Mouse (Mus musculus) embryonic facial prominence, embryonic 11.5 days (tissue): ENCODE measurements around the gene Faap100. TPM values are rescaled to one million over a fixed set of nuclear protein-coding genes. Genes with fewer than 3 reads are reported as not detected.

Experiments
- ATAC-seq: fragments of 200-750 bp; cut with Nextera tagmentation; replicated peaks from 2 replicates; pipeline ENCODE4 v1.8.0; 2017; ENCODE audit warnings: low read depth; ENCODE audit not compliant: insufficient number of reproducible peaks, low FRiP score, low TSS enrichment
- DNase-seq: peaks from one replicate; pipeline ENCODE4 v3.0.0-alpha.2; 2015; ENCODE audit warnings: low spot score
- H3K27ac ChIP-seq: fragments of 300-500 bp; sonication (generic); replicated peaks from 2 replicates; pipeline ENCODE4 v1.5.1; 2014; ENCODE audit warnings: mild to moderate bottlenecking, low read depth, low read length, control low read depth
- H3K27me3 ChIP-seq: fragments of 300-500 bp; sonication (generic); 2 replicates; pipeline ENCODE4 v1.6.1; 2014; ENCODE audit warnings: mild to moderate bottlenecking, low read length, moderate library complexity, mixed read lengths; ENCODE audit not compliant: control insufficient read depth, insufficient read depth
- H3K36me3 ChIP-seq: fragments of 300-500 bp; sonication (generic); replicated peaks from 2 replicates; pipeline ENCODE4 v1.6.1; 2014; ENCODE audit warnings: low read depth, mild to moderate bottlenecking, low read length, moderate library complexity, mixed read lengths; ENCODE audit not compliant: control insufficient read depth, insufficient read depth
- H3K4me1 ChIP-seq: fragments of 300-500 bp; sonication (generic); 2 replicates; pipeline ENCODE4 v1.6.1; 2014; ENCODE audit warnings: low read length, mixed read lengths; ENCODE audit not compliant: control insufficient read depth, insufficient read depth
- H3K4me2 ChIP-seq: fragments of 300-500 bp; sonication (generic); 2 replicates; pipeline ENCODE4 v1.6.1; 2014; ENCODE audit warnings: low read depth, mild to moderate bottlenecking, control low read depth, low read length, moderate library complexity
- H3K4me3 ChIP-seq: fragments of 300-500 bp; sonication (generic); 2 replicates; pipeline ENCODE4 v1.5.1; 2014; ENCODE audit warnings: low read depth, low read length, control low read depth
- H3K9ac ChIP-seq: fragments of 300-500 bp; sonication (generic); replicated peaks from 2 replicates; pipeline ENCODE4 v1.6.1; 2014; ENCODE audit warnings: mild to moderate bottlenecking, control low read depth, low read length
- H3K9me3 ChIP-seq: fragments of 300-500 bp; sonication (generic); replicated peaks from 2 replicates; pipeline ENCODE4 v1.6.1; 2016; ENCODE audit warnings: mild to moderate bottlenecking, low read length, inconsistent platforms, mixed read lengths; ENCODE audit not compliant: control insufficient read depth
- WGBS: fragments of 180-500 bp; shearing (Covaris S2); extraction: QIAGEN DNeasy Blood & Tissue Kit; methylation state at CpG from one replicate; pipeline ENCODE4 v1.1.7; 2014; 5-methylcytosine and 5-hydroxymethylcytosine counted together
- polyA plus RNA-seq: library from polyadenylated mRNA; unstranded; fragments of >200 nt; fragmentation: Nextera tagmentation; extraction: Ambion mirVana; gene quantifications from 2 replicates; pipeline ENCODE4 v1.2.1, GENCODE M21; 2014

The Faap100 gene
- polyA plus RNA-seq, 1 experiment from 2014 or later = 20.5 TPM

DNA sequence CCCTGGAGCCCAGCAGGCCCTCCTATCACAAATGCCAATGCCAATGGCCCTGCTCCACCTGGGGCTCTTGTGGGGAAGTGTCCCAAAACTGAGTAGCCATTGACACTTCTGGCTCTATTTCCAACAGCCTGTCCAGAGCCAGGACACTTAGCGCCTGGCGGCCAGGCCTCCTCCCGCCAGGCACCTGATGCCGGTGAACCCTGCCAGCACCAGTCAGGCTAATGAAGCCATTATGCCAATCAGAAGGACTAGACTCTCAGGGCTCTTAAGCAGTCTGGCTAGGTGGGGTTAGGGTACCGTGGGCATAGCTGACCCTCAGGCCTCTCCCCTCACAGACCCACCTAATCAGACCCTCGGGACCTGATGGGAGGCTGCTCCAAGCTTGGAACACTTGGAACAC is 19.2 kb downstream of the Faap100 start:
- ATAC-seq = no peak
- 83% methylated on average over 6 of the region's 6 CpGs for WGBS
- no peaks in the 10 kb centered on the region for H3K36me3 ChIP-seq
- no peaks in the 10 kb centered on the region for H3K27me3 ChIP-seq
- H3K4me2 ChIP-seq = no peak overlapping the region
- no peak for DNase-seq
- peaks cover 9% of the 10 kb centered on the region for H3K4me1 ChIP-seq
- H3K9me3 ChIP-seq = no peaks in the 10 kb centered on the region
- H3K4me3 ChIP-seq = no peak overlapping the region
- H3K9ac ChIP-seq = no peak overlapping the region; the same call in 1 of the 2 replicates
- H3K27ac ChIP-seq = no peak overlapping the region

DNA sequence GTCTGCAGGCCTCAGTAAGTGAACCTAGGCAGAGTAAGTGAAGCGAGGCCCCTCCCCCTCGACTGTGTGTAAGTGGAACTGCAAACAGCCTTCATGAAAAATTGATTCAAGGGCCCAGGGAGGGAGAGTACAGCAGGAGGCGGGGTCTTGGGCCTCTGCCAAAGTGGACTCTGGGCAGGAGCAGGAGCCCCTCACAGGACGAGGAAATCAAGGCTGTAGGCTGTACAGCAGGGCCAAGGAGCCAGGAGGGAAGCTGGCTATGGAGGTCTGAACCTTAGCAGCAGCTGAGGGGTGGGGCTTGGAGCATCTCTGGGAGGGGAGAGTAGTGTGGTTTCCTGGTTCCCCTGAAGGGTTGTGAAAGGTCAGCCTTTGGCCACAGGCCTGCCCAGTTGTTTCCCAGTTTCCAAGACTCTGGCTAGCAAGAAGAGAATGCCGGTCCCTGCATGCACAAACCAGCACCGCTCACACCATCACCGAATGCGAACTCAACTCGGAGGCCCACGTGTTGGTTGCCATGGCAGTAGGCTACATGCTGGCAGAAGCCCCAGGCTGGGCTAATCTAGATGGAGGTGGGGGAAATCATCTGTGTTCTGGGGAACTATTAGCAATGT is 20.7 kb downstream of the Faap100 start:
- DNase-seq (peak; percentile 86), ATAC-seq (peak; percentile 69)
- Histone ChIP-seq H3K36me3 (no peaks in the 10 kb centered on the region), H3K9me3 (no peaks in the 10 kb centered on the region), H3K27me3 (no peaks in the 10 kb centered on the region), H3K27ac (peak overlapping the region; percentile 85), H3K4me2 (no peak overlapping the region; the same call in 1 of the 2 replicates), H3K9ac (peak overlapping the region; percentile 46), H3K4me1 (peaks cover 9% of the 10 kb centered on the region), H3K4me3 (no peak overlapping the region)
- 18% methylated on average over 10 of the region's 10 CpGs for WGBS

DNA sequence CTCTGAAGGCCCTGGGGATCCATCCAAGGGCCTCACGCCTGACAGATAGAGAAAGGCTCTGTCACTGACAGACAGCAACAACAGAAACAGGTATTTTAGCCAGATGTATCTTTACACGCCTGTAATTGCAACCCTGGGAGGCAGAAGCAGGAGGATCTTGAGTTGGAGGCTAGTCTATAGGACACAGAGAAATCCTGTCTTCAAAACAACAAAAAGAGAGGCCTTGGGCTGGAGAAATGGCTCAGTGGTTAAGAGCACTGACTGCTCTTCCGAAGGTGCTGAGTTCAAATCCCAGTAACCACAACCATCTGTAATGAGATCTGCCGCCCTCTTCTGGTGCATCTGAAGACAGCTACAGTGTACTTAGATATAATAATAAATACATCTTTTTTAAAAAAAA is 21.7 kb downstream of the Faap100 start:
- Histone ChIP-seq H3K27ac (no peak overlapping the region), H3K4me1 (peaks cover 9% of the 10 kb centered on the region), H3K4me3 (no peak overlapping the region), H3K36me3 (no peaks in the 10 kb centered on the region), H3K9ac (no peak overlapping the region), H3K4me2 (no peak overlapping the region), H3K27me3 (no peaks in the 10 kb centered on the region), H3K9me3 (no peaks in the 10 kb centered on the region)
- DNase-seq (no peak), ATAC-seq (no peak)
- 87% methylated on average over 4 of the region's 4 CpGs for WGBS

DNA sequence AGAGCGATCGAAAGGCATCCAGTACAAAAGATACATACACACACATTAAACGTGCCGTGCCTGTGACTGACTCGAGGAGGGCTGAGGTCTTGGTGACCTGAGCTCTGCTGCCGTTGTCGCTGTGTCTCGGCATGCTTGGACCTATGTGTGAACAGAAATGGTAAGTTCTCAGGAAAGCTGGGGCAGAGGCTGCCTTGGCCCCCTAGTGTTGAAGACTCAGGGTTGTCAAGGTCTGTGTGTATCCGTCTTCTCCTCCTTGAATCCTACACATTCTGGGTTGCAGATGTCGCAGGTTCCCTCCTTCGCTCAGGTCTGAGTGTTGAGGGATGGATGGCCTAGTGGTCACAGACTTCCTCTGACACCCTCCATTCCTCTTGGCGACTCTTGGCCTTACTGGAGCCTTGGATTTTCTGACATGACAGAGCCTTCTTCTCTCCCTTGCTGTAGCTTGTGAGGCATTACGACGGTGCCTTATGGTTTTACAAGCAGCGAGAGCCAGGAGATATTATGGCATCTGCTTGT is 22.2 kb downstream of the Faap100 start:
- Histone ChIP-seq H3K9ac (no peak overlapping the region), H3K27ac (no peak overlapping the region), H3K36me3 (no peaks in the 10 kb centered on the region), H3K9me3 (no peaks in the 10 kb centered on the region), H3K27me3 (no peaks in the 10 kb centered on the region), H3K4me2 (no peak overlapping the region), H3K4me1 (peaks cover 10% of the 10 kb centered on the region), H3K4me3 (no peak overlapping the region)
- WGBS = 83% methylated on average over 15 of the region's 15 CpGs
- no peak for ATAC-seq
- no peak for DNase-seq

DNA sequence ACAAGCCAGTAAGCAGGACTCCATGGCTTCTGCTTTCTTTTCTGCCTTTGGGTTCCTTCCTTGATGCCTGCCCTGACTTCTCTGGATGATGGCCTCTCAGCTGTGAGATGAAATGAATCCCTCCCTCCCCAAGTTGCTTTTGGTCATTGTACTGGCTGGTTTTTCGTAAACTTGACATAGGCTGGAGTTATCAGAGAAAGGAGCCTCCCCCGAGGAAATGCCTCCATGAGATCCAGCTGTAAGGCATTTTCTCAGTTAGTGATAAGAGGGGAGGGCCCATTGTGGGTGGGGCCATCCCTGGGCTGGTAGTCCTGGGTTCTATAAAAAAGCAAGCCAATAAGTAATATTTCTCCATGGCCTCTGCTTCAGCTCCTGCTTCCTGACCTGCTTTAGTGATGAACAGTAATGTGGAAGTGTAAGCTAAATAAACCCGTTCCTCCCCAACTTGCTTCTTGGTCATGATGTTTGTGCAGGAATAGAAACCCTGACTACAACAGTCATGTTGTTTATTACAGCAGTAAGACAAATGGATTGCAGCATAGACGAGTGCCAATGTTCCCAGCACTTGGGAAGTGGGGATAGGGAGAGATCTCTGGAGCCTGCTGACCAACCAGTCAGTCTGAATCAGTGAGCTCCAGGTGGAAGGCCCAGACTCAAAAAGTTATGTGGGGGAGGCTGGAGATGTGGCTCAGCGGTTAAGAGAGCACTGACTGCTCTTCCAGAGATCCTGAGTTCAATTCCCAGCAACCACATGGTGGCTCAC is 23.1 kb downstream of the Faap100 start:
- H3K9ac ChIP-seq = no peak overlapping the region
- H3K27ac ChIP-seq = no peak overlapping the region
- no peaks in the 10 kb centered on the region for H3K36me3 ChIP-seq
- H3K4me2 ChIP-seq = no peak overlapping the region
- ATAC-seq = no peak
- H3K4me1 ChIP-seq = peaks cover 14% of the 10 kb centered on the region
- no peaks in the 10 kb centered on the region for H3K27me3 ChIP-seq
- WGBS = 69% methylated on average over 5 of the region's 5 CpGs
- no peak for DNase-seq
- H3K9me3 ChIP-seq = no peaks in the 10 kb centered on the region
- no peak overlapping the region for H3K4me3 ChIP-seq

DNA sequence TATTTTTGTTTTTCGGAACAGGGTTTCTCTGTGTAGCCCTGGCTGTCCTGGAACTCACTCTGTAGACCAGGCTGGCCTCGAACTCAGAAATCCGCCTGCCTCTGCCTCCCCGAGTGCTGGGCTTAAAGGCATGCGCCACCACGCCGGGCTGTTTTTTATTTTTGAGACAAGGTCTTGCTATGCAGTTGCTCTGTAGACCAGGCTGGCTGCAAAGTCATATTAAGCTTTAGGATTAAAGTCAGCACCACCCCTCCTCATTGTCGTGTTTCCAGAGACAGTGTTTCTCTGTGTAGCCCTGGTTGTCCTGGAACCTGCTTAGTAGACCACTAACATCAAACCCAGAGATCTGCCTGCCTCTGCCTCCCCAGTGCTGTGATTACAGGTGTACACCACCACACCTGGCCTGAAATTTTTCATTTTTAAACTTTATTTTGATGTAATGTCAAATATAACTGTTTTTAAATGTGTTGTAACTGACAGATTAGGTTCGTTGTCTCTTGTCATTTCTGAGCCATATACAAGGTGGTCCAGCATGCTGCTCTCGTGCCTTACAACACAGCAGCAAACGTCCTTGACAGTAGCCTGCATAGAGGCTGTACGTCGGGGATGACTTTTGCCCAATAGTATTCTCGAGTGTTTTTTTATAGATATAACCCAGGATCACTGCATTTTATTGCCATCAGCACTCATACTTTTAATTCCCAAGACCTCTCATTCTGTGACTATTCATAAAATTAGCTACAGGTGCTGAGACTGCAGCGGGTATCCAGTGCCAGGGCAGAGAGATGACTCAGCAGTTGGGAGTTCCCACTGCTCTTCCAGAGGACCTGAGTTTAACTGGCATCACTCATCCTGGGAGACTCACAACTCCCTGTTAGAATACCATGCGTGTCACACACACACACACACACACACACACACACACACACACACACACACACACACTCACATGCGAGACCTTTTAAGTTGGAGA is 24.0 kb downstream of the Faap100 start:
- Histone ChIP-seq H3K4me1 (peaks cover 14% of the 10 kb centered on the region), H3K9ac (no peak overlapping the region), H3K27me3 (no peaks in the 10 kb centered on the region), H3K4me2 (no peak overlapping the region), H3K9me3 (no peaks in the 10 kb centered on the region), H3K27ac (no peak overlapping the region), H3K4me3 (no peak overlapping the region), H3K36me3 (no peaks in the 10 kb centered on the region)
- WGBS = 90% methylated on average over 17 of the region's 17 CpGs
- DNase-seq = no peak
- no peak for ATAC-seq

DNA sequence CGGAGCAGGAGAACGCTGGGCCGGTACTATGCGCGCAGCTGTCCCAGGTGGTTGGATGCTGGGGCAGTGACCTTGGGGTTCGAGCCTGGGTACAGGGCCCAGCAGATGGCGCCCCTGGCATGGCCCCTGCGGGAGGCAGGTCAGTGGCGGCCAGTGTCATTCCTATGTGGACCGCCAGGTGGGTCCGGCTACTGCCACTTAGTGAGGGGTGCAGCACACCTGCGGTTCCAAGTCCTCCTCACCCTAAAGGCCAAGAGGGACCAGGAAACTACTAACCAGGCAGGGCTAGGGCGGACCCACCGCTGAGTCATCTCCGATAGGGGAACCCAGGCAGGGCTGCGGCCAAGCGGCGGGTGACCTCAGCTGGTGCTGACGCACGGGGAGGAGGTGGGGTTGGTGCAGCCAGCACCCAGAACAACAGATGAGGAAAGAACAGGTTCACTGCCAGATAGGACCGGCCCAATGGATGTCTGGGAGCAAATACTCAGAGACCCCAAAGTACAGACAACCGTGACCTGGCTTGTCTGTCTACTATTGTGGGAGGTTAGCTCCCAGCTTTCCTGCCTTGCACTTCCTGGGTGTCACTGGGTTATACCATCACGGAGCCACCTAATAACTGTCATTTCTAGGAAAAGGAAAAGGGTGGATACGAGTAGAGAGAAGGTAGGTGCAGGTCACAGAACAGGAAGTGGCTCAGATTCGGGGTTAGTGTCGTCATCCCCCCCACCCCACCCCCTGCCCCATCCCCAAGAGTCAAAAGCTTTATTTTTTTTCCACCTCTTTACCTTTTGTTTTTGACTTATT is 24.9 kb downstream of the Faap100 start:
- Histone ChIP-seq H3K4me3 (no peak overlapping the region), H3K9ac (no peak overlapping the region; the same call in 1 of the 2 replicates), H3K9me3 (no peaks in the 10 kb centered on the region), H3K4me2 (no peak overlapping the region; the same call in 1 of the 2 replicates), H3K27me3 (no peaks in the 10 kb centered on the region), H3K27ac (no peak overlapping the region), H3K4me1 (peaks cover 16% of the 10 kb centered on the region), H3K36me3 (no peaks in the 10 kb centered on the region)
- WGBS = 26% methylated on average over 26 of the region's 26 CpGs
- ATAC-seq (no peak), DNase-seq (peak; percentile 69)
